Mouse (Mus musculus) CH12.LX (cell line): ENCODE measurements at regions not wholly inside any gene's neighbourhood (a gene's known extent, or its start where the extent isn't known, plus 50 kb on each side); places are given as distances from the start of the nearest gene placed in this dataset.

Experiments used
- DNase-seq: peaks from one replicate; pipeline ENCODE4 v3.0.0-alpha.2; 2013; ENCODE audit errors: extremely low read depth
- H3K27ac ChIP-seq: 2 replicates; pipeline ENCODE4 v1.5.1; 2012; ENCODE audit warnings: low read depth, mild to moderate bottlenecking, control low read depth, moderate library complexity; ENCODE audit not compliant: insufficient read depth
- H3K27me3 ChIP-seq: replicated peaks from 2 replicates; pipeline ENCODE3; 2012; ENCODE audit warnings: inconsistent platforms
- H3K36me3 ChIP-seq, 2 experiments: replicated peaks in 1 of 2; 2 replicates each; pipeline versions ENCODE3 to v1.6.1; 2012; ENCODE audit warnings: inconsistent platforms in 1 of 2, low read length in 1 of 2, mild to moderate bottlenecking in 1 of 2, mixed read lengths in 1 of 2, moderate library complexity in 1 of 2; ENCODE audit not compliant: control insufficient read depth in 1 of 2, insufficient read depth in 1 of 2
- H3K4me1 ChIP-seq, 2 experiments: 2 replicates each; pipeline ENCODE4 v1.6.1; 2012; ENCODE audit warnings: inconsistent platforms in 1 of 2, moderate library complexity in 1 of 2; ENCODE audit not compliant: insufficient read depth in 2 of 2, control insufficient read depth in 1 of 2
- H3K4me2 ChIP-seq: 2 replicates; pipeline ENCODE4 v1.6.1; 2012; ENCODE audit warnings: low read depth, mild to moderate bottlenecking, control low read depth; ENCODE audit not compliant: poor library complexity, insufficient read depth, severe bottlenecking
- H3K4me3 ChIP-seq, 3 experiments: fragments of 150-350 bp in 1 of 3; sonication (generic) in 1 of 3; replicated peaks in 1 of 3; 2 replicates each; pipeline versions ENCODE3 to v1.5.1; 2011 to 2012; ENCODE audit warnings: low read depth in 2 of 3, low read length in 2 of 3, mild to moderate bottlenecking in 2 of 3, moderate library complexity in 2 of 3, control low read depth in 1 of 3, improper control_type of control experiment in 1 of 3, inconsistent platforms in 1 of 3, mixed read lengths in 1 of 3; ENCODE audit not compliant: poor library complexity in 1 of 3
- H3K79me2 ChIP-seq: replicated peaks from 2 replicates; pipeline ENCODE4 v1.6.1; 2012; ENCODE audit warnings: mild to moderate bottlenecking, moderate library complexity; ENCODE audit not compliant: control insufficient read depth, poor library complexity, insufficient read depth, severe bottlenecking; ENCODE audit errors: extremely low read depth
- H3K9ac ChIP-seq: 2 replicates; pipeline ENCODE4 v1.6.1; 2012; ENCODE audit warnings: low read depth, mild to moderate bottlenecking, control low read depth, moderate library complexity; ENCODE audit not compliant: insufficient read depth
- H3K9me3 ChIP-seq: replicated peaks from 2 replicates; pipeline ENCODE3; 2012; ENCODE audit warnings: low read length, inconsistent platforms, mixed read lengths
- BHLHE40 ChIP-seq: IDR thresholded peaks from 2 replicates; pipeline ENCODE4 v1.6.1; 2011; ENCODE audit warnings: mild to moderate bottlenecking, low read depth, low read length, improper control_type of control experiment
- CHD2 ChIP-seq: IDR thresholded peaks from 2 replicates; pipeline ENCODE4 v1.6.1; 2011; ENCODE audit warnings: low read length, improper control_type of control experiment
- CTCF ChIP-seq, 2 experiments: IDR thresholded peaks in 1 of 2; conservative IDR thresholded peaks in 1 of 2; 2 replicates each; pipeline ENCODE4 v1.5.1; 2011 to 2012; ENCODE audit warnings: low read depth in 2 of 2, low read length in 2 of 2, improper control_type of control experiment in 1 of 2, inconsistent platforms in 1 of 2, mild to moderate bottlenecking in 1 of 2, moderate library complexity in 1 of 2
- HCFC1 ChIP-seq: IDR thresholded peaks from 2 replicates; pipeline ENCODE4 v1.6.1; 2012; ENCODE audit warnings: low read depth, mild to moderate bottlenecking, inconsistent platforms, low read length, improper control_type of control experiment
- IRF4 ChIP-seq: IDR thresholded peaks from 2 replicates; pipeline ENCODE4 v1.6.1; 2014; ENCODE audit warnings: low read depth, mild to moderate bottlenecking, inconsistent platforms, low read length, improper control_type of control experiment
- KAT2A ChIP-seq: IDR thresholded peaks from 2 replicates; pipeline ENCODE4 v1.6.1; 2012; ENCODE audit warnings: low read length, improper control_type of control experiment, inconsistent platforms; ENCODE audit not compliant: insufficient replicate concordance
- MAFK ChIP-seq: IDR thresholded peaks from 2 replicates; pipeline ENCODE4 v1.6.1; 2011; ENCODE audit warnings: low read length, improper control_type of control experiment; ENCODE audit not compliant: insufficient replicate concordance
- MAX ChIP-seq: IDR thresholded peaks from 2 replicates; pipeline ENCODE4 v1.6.1; 2011; ENCODE audit warnings: low read length, improper control_type of control experiment
- MAZ ChIP-seq: IDR thresholded peaks from 2 replicates; pipeline ENCODE4 v1.6.1; 2012; ENCODE audit warnings: low read depth, mild to moderate bottlenecking, inconsistent platforms, low read length, improper control_type of control experiment, moderate library complexity
- MXI1 ChIP-seq: IDR thresholded peaks from 2 replicates; pipeline ENCODE4 v1.6.1; 2011; ENCODE audit warnings: mild to moderate bottlenecking, low read depth, low read length, improper control_type of control experiment
- MYC ChIP-seq: IDR thresholded peaks from 2 replicates; pipeline ENCODE4 v1.6.1; 2011; ENCODE audit warnings: low read depth, mild to moderate bottlenecking, improper control_type of control experiment, low read length
- NRF1 ChIP-seq: IDR thresholded peaks from 2 replicates; pipeline ENCODE4 v1.6.1; 2014; ENCODE audit warnings: low read depth, mild to moderate bottlenecking, inconsistent platforms, low read length, improper control_type of control experiment, moderate library complexity
- RAD21 ChIP-seq: IDR thresholded peaks from 2 replicates; pipeline ENCODE4 v1.6.1; 2011; ENCODE audit warnings: low read depth, mild to moderate bottlenecking, low read length, improper control_type of control experiment, moderate library complexity
- RCOR1 ChIP-seq: conservative IDR thresholded peaks from 2 replicates; pipeline ENCODE4 v1.6.1; 2012; ENCODE audit warnings: low read depth, mild to moderate bottlenecking, inconsistent platforms, low read length, improper control_type of control experiment
- SIN3A ChIP-seq: IDR thresholded peaks from 2 replicates; pipeline ENCODE4 v1.6.1; 2012; ENCODE audit warnings: low read length, improper control_type of control experiment, inconsistent platforms
- SMC3 ChIP-seq: IDR thresholded peaks from 2 replicates; pipeline ENCODE4 v1.6.1; 2011; ENCODE audit warnings: low read depth, low read length, improper control_type of control experiment
- USF2 ChIP-seq: conservative IDR thresholded peaks from 2 replicates; pipeline ENCODE4 v1.6.1; 2011; ENCODE audit warnings: low read depth, low read length, improper control_type of control experiment
- ZC3H11A ChIP-seq: IDR thresholded peaks from 2 replicates; pipeline ENCODE4 v1.6.1; 2012; ENCODE audit warnings: low read depth, mild to moderate bottlenecking, inconsistent platforms, low read length, improper control_type of control experiment
- ZKSCAN1 ChIP-seq: IDR thresholded peaks from 2 replicates; pipeline ENCODE4 v1.6.1; 2012; ENCODE audit warnings: low read depth, inconsistent platforms, low read length, improper control_type of control experiment, borderline replicate concordance
- ZNF384 ChIP-seq: IDR thresholded peaks from 2 replicates; pipeline ENCODE4 v1.6.1; 2012; ENCODE audit warnings: low read depth, low read length, improper control_type of control experiment, inconsistent platforms
- dilution Hi-C: fragments of 300-500 bp; cut with MboI; formaldehyde crosslinking; loops from 2 replicates; pipeline ENCODE4 v1.14.3; 2020; ENCODE audit warnings: low sequenced_read_pairs; ENCODE audit not compliant: extremely low pct_unique_long_range_greater_than_20kb, extremely low pct_ligation_motif_present
- in situ Hi-C: fragments of 300-500 bp; cut with MboI; formaldehyde crosslinking; loops from 3 replicates; pipeline ENCODE4 v1.14.3; 2019; ENCODE audit warnings: low sequenced_read_pairs, low pct_ligation_motif_present, low pct_unique_long_range_greater_than_20kb, mixed read lengths

DNA sequence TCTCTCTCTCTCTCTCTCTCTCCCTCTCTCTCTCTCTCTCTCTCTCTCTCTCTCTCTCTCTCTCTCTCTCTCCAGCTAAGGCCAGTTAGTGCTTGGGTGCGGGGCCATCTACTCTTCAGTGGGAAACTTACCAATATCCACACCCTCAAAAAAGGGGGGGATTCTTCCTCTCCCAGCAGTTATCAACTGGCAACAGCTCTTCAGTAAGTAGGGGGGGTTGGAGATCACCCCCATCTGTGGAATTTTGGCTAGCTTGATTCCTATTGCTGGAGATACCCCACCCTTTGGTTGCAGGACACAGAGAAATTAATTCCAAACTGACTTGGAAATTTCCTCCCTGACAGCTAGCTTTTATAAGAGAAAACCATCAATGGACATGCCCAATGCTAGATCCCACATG lies 64.6 kb upstream of the Usp24 start:
- Histone ChIP-seq H3K4me3 (no peak overlapping the region), H3K36me3 (no peaks in the 10 kb centered on the region), H3K27me3 (peaks cover 3% of the 10 kb centered on the region), H3K9me3 (peaks cover 7% of the 10 kb centered on the region), H3K4me1 (no peaks in the 10 kb centered on the region), H3K79me2 (no peaks in the 10 kb centered on the region), H3K9ac (no peak overlapping the region), H3K4me2 (no peak overlapping the region), H3K27ac (no peak overlapping the region)
- no peak for DNase-seq
- in situ Hi-C loops = no loop called here
- dilution Hi-C loops = no loop called here
- TF ChIP-seq MAFK (no peak), HCFC1 (no peak), RCOR1 (no peak)

- H3K27ac ChIP-seq = no peak overlapping the region
- peaks cover 5% of the 10 kb centered on the region for H3K27me3 ChIP-seq
- DNase-seq = no peak
- H3K4me2 ChIP-seq = no peak overlapping the region
- TF ChIP-seq USF2 (no peak), ZKSCAN1 (no peak), IRF4 (no peak), SIN3A (no peak), RCOR1 (no peak), MAX (no peak), MAZ (no peak), MXI1 (no peak)
- TF ChIP-seq, all 38 proteins: peak for 0
- Histone ChIP-seq H3K4me1 (no peaks in the 10 kb centered on the region), H3K9ac (no peak overlapping the region), H3K79me2 (no peaks in the 10 kb centered on the region), H3K9me3 (peaks cover 5% of the 10 kb centered on the region), H3K4me3 (no peak overlapping the region), H3K36me3 (no peaks in the 10 kb centered on the region)
- dilution Hi-C loops = no loop called here
- in situ Hi-C loops = no loop called here
Measured at GRCm38 (mm10) chr4:106252946-106253345, 63.1 kb upstream of the Usp24 start.

DNA sequence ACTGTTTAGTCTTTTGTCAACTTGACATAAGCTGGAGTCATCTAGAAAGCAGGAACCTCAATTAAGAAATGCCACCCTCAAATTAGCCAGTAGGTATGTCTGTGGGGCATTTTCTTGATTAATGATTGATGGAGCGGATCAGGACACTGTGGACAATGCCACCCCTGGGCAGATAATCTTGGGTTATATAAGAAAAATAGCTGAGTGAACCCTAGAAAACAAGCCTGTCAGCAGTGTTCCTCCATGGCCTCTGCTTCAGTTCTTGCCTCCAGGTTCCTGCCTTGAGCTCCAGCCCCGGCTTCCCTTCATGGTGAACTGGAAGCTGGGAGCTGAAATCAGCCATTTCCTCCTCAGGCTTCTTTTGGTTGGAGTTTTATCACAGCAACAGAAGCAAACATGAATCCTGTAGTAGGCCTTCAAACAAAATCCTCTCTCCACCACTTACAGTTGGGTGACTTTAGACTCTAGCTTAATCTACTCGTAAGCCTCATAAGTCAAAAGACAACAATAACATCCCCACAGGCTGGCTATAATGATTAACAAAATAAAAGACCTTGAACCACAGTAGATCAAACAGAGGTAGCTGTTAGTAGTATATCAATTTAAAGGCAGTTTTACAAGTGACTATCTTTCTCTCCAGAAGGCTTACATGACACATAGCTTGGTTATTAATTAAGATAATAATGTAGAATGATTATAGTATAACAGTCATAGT lies 61.1 kb upstream of the Usp24 start:
- no peaks in the 10 kb centered on the region for H3K4me1 ChIP-seq
- no peak overlapping the region for H3K4me2 ChIP-seq
- H3K9ac ChIP-seq = no peak overlapping the region
- in situ Hi-C loops = no loop called here
- dilution Hi-C loops = no loop called here
- no peaks in the 10 kb centered on the region for H3K79me2 ChIP-seq
- H3K27me3 ChIP-seq = peaks cover 6% of the 10 kb centered on the region
- H3K9me3 ChIP-seq = peaks cover 5% of the 10 kb centered on the region
- TF ChIP-seq HCFC1 = no peak
- TF ChIP-seq KAT2A = no peak
- no peak for TF ChIP-seq MYC
- TF ChIP-seq ZNF384 = no peak
- no peak for TF ChIP-seq RAD21
- TF ChIP-seq SMC3 = no peak
- no peak for TF ChIP-seq ZKSCAN1
- TF ChIP-seq MAX = no peak
- TF ChIP-seq MAZ = no peak
- no peak for TF ChIP-seq MXI1
- no peak for TF ChIP-seq CHD2
- no peak for TF ChIP-seq NRF1
- no peak for TF ChIP-seq MAFK
- no peak for TF ChIP-seq BHLHE40
- TF ChIP-seq CTCF (conservative IDR thresholded peaks at IDR 0.05 in 1 of 2, IDR thresholded peaks at IDR 0.05 in 1 of 2; ENCODE audit: low read depth in 2 of 2, low read length in 2 of 2) = no peak
- TF ChIP-seq ZC3H11A = no peak
- TF ChIP-seq, all 38 proteins: peak for 0
- Histone ChIP-seq H3K27ac (no peak overlapping the region), H3K4me3 (no peak overlapping the region), H3K36me3 (no peaks in the 10 kb centered on the region)
- no peak for DNase-seq
